Mouse (Mus musculus) testis, adult 2 months (tissue): Measurements from ENCODE around the gene Rpl9-ps1. TPM values are rescaled to one million over a fixed set of nuclear protein-coding genes. Genes with fewer than 3 reads are reported as not detected.

Experiments used
- H3K27ac ChIP-seq: fragments of 200-500 bp; 2 replicates; pipeline ENCODE4 v1.5.1; 2012; ENCODE audit warnings: low read depth, low read length; ENCODE audit not compliant: control insufficient read depth, insufficient read depth
- H3K27me3 ChIP-seq: fragments of 200-500 bp; 2 replicates; pipeline ENCODE4 v1.6.1; 2012; ENCODE audit warnings: mild to moderate bottlenecking, low read length, moderate library complexity; ENCODE audit not compliant: control insufficient read depth, insufficient read depth
- H3K36me3 ChIP-seq: fragments of 200-500 bp; 2 replicates; pipeline ENCODE4 v1.6.1; 2012; ENCODE audit warnings: mild to moderate bottlenecking, low read length; ENCODE audit not compliant: control insufficient read depth, insufficient read depth
- H3K4me1 ChIP-seq: fragments of 200-500 bp; 2 replicates; pipeline ENCODE4 v1.6.1; 2012; ENCODE audit warnings: low read length; ENCODE audit not compliant: control insufficient read depth, insufficient read depth
- H3K4me3 ChIP-seq: fragments of 200-500 bp; 2 replicates; pipeline ENCODE4 v1.5.1; 2012; ENCODE audit warnings: low read depth, mild to moderate bottlenecking, low read length, moderate library complexity, mixed read lengths; ENCODE audit not compliant: control insufficient read depth
- CTCF ChIP-seq: fragments of 200-500 bp; IDR thresholded peaks from 2 replicates; pipeline ENCODE4 v1.5.1; 2012; ENCODE audit warnings: low read depth, mild to moderate bottlenecking, inconsistent platforms, low read length, moderate library complexity; ENCODE audit not compliant: control insufficient read depth, insufficient read depth, insufficient replicate concordance
- POLR2A ChIP-seq: fragments of 200-500 bp; IDR thresholded peaks from 2 replicates; pipeline ENCODE4 v1.6.1; 2012; ENCODE audit warnings: low read depth, mild to moderate bottlenecking, inconsistent platforms, low read length, moderate library complexity; ENCODE audit not compliant: control insufficient read depth
- polyA plus RNA-seq: library from polyadenylated mRNA; depleted of rRNA; stranded (reverse); fragments of >200 nt; gene quantifications from 2 replicates; pipeline ENCODE4 v1.2.3, GENCODE M21; 2012

Rpl9-ps1 gene
- polyA plus RNA-seq, 1 experiment = not detected

GRCm38 (mm10) chr11:83619037-83619436 lies 26.4 kb downstream of the Rpl9-ps1 start:
- H3K27me3 ChIP-seq = no peaks in the 10 kb centered on the region
- H3K27ac ChIP-seq = no peak overlapping the region
- H3K4me3 ChIP-seq = no peak overlapping the region
- no peak for TF ChIP-seq CTCF
- H3K4me1 ChIP-seq = no peaks in the 10 kb centered on the region
- no peaks in the 10 kb centered on the region for H3K36me3 ChIP-seq

GRCm38 (mm10) chr11:83618238-83618637 lies 27.2 kb downstream of the Rpl9-ps1 start:
- Histone ChIP-seq H3K27ac (no peak overlapping the region), H3K4me3 (no peak overlapping the region), H3K4me1 (no peaks in the 10 kb centered on the region), H3K36me3 (no peaks in the 10 kb centered on the region), H3K27me3 (no peaks in the 10 kb centered on the region)
- TF ChIP-seq POLR2A = no peak
- no peak for TF ChIP-seq CTCF

- H3K36me3 ChIP-seq = no peaks in the 10 kb centered on the region
- H3K27ac ChIP-seq = no peak overlapping the region
- no peaks in the 10 kb centered on the region for H3K4me1 ChIP-seq
- TF ChIP-seq POLR2A = no peak
- no peak for TF ChIP-seq CTCF
- no peaks in the 10 kb centered on the region for H3K27me3 ChIP-seq
- no peak overlapping the region for H3K4me3 ChIP-seq
Measured at GRCm38 (mm10) chr11:83616586-83616985, 28.8 kb downstream of the Rpl9-ps1 start.

- Histone ChIP-seq H3K4me1 (no peaks in the 10 kb centered on the region), H3K27ac (no peak overlapping the region), H3K4me3 (no peak overlapping the region), H3K36me3 (no peaks in the 10 kb centered on the region), H3K27me3 (no peaks in the 10 kb centered on the region)
- TF ChIP-seq CTCF = no peak
- no peak for TF ChIP-seq POLR2A
Measured at GRCm38 (mm10) chr11:83610900-83611299, 34.5 kb downstream of the Rpl9-ps1 start.

GRCm38 (mm10) chr11:83606396-83606795 lies 39.0 kb downstream of the Rpl9-ps1 start:
- H3K4me1 ChIP-seq = no peaks in the 10 kb centered on the region
- no peak overlapping the region for H3K4me3 ChIP-seq
- H3K27me3 ChIP-seq = no peaks in the 10 kb centered on the region
- no peak overlapping the region for H3K27ac ChIP-seq
- TF ChIP-seq POLR2A (no peak), CTCF (no peak)
- H3K36me3 ChIP-seq = no peaks in the 10 kb centered on the region

- H3K4me1 ChIP-seq = no peaks in the 10 kb centered on the region
- TF ChIP-seq CTCF = no peak
- no peak for TF ChIP-seq POLR2A
- H3K36me3 ChIP-seq = no peaks in the 10 kb centered on the region
- H3K27me3 ChIP-seq = no peaks in the 10 kb centered on the region
- no peak overlapping the region for H3K27ac ChIP-seq
- H3K4me3 ChIP-seq = no peak overlapping the region
Measured at GRCm38 (mm10) chr11:83605535-83605934, 39.9 kb downstream of the Rpl9-ps1 start.

- Histone ChIP-seq H3K27ac (no peak overlapping the region), H3K4me1 (no peaks in the 10 kb centered on the region)
- no peak for TF ChIP-seq POLR2A
- TF ChIP-seq CTCF = no peak
Measured at GRCm38 (mm10) chr11:83604698-83605097, 40.7 kb downstream of the Rpl9-ps1 start.

GRCm38 (mm10) chr11:83603399-83603798 lies 42.0 kb downstream of the Rpl9-ps1 start:
- no peak overlapping the region for H3K27ac ChIP-seq
- H3K36me3 ChIP-seq = no peaks in the 10 kb centered on the region
- no peaks in the 10 kb centered on the region for H3K27me3 ChIP-seq
- no peak for TF ChIP-seq CTCF
- no peaks in the 10 kb centered on the region for H3K4me1 ChIP-seq
- no peak overlapping the region for H3K4me3 ChIP-seq

More at GRCm38 (mm10) chr11:83604698-83605097, 40.7 kb downstream of the Rpl9-ps1 start:
- Histone ChIP-seq H3K27me3 (no peaks in the 10 kb centered on the region), H3K4me3 (no peak overlapping the region), H3K36me3 (no peaks in the 10 kb centered on the region)
